Mouse (Mus musculus) limb, embryonic 10.5 days (tissue): ENCODE results near the gene Ppox. TPM values are rescaled to one million over a fixed set of nuclear protein-coding genes. Genes with fewer than 3 reads are reported as not detected.

Experiments used
- DNase-seq: peaks from one replicate; pipeline ENCODE4 v3.0.0-alpha.2; 2017; ENCODE audit warnings: low spot score
- H3K27ac ChIP-seq: fragments of 300-500 bp; sonication (generic); 2 replicates; pipeline ENCODE4 v1.5.1; 2016; ENCODE audit warnings: mild to moderate bottlenecking
- H3K27me3 ChIP-seq: fragments of 300-500 bp; sonication (generic); 2 replicates; pipeline ENCODE4 v1.6.1; 2016; ENCODE audit warnings: low read depth, mild to moderate bottlenecking; ENCODE audit not compliant: poor library complexity, severe bottlenecking
- H3K36me3 ChIP-seq: fragments of 300-500 bp; sonication (generic); 2 replicates; pipeline ENCODE4 v1.6.1; 2016; ENCODE audit warnings: mild to moderate bottlenecking, moderate library complexity
- H3K4me1 ChIP-seq: fragments of 300-500 bp; sonication (generic); 2 replicates; pipeline ENCODE4 v1.6.1; 2016
- H3K4me3 ChIP-seq: fragments of 300-500 bp; sonication (generic); 2 replicates; pipeline ENCODE4 v1.5.1; 2016; ENCODE audit warnings: mild to moderate bottlenecking, moderate library complexity
- H3K9me3 ChIP-seq: fragments of 300-500 bp; sonication (generic); replicated peaks from 2 replicates; pipeline ENCODE4 v1.6.1; 2016; ENCODE audit warnings: mild to moderate bottlenecking
- WGBS: fragments of 180-500 bp; shearing (Covaris S2); methylation state at CpG from one replicate; pipeline ENCODE4 v1.1.7; 2016; 5-methylcytosine and 5-hydroxymethylcytosine counted together
- polyA plus RNA-seq: library from polyadenylated mRNA; unstranded; fragments of >200 nt; fragmentation: Nextera tagmentation; extraction: Ambion mirVana; gene quantifications from 2 replicates; pipeline ENCODE4 v1.2.1, GENCODE M21; 2016

The Ppox gene
- polyA plus RNA-seq, 1 experiment from 2014 or later, result 62.3 TPM

GRCm38 (mm10) chr1:171240911-171241310 lies 40.1 kb downstream of the Ppox start:
- Histone ChIP-seq H3K4me1 (peaks cover 5% of the 10 kb centered on the region), H3K4me3 (no peak overlapping the region), H3K36me3 (peaks cover 97% of the 10 kb centered on the region), H3K27ac (no peak overlapping the region), H3K9me3 (no peaks in the 10 kb centered on the region), H3K27me3 (no peaks in the 10 kb centered on the region)
- DNase-seq, result no peak
- 91% methylated on average over 10 of the region's 10 CpGs for WGBS

- H3K9me3 ChIP-seq, result no peaks in the 10 kb centered on the region
- DNase-seq, result no peak
- H3K27ac ChIP-seq, result no peak overlapping the region
- H3K4me1 ChIP-seq, result no peaks in the 10 kb centered on the region
- no peak overlapping the region for H3K4me3 ChIP-seq
- peaks cover 97% of the 10 kb centered on the region for H3K36me3 ChIP-seq
- no peaks in the 10 kb centered on the region for H3K27me3 ChIP-seq
- 83% methylated on average over 15 of the region's 15 CpGs for WGBS
Observed at GRCm38 (mm10) chr1:171239992-171240744, 40.8 kb downstream of the Ppox start.

- Histone ChIP-seq H3K9me3 (no peaks in the 10 kb centered on the region), H3K4me1 (no peaks in the 10 kb centered on the region), H3K27me3 (no peaks in the 10 kb centered on the region), H3K27ac (no peak overlapping the region), H3K4me3 (no peak overlapping the region), H3K36me3 (peaks cover 100% of the 10 kb centered on the region)
- WGBS, result 77% methylated on average over 14 of the region's 14 CpGs
- DNase-seq, result peak; percentile 75
Observed at GRCm38 (mm10) chr1:171238463-171238862, 42.5 kb downstream of the Ppox start.

- Histone ChIP-seq H3K9me3 (no peaks in the 10 kb centered on the region), H3K36me3 (peaks cover 93% of the 10 kb centered on the region), H3K27ac (no peak overlapping the region), H3K4me1 (no peaks in the 10 kb centered on the region), H3K4me3 (no peak overlapping the region), H3K27me3 (no peaks in the 10 kb centered on the region)
- no peak for DNase-seq
- WGBS, result 89% methylated on average over 6 of the region's 6 CpGs
Observed at GRCm38 (mm10) chr1:171237438-171237837, 43.5 kb downstream of the Ppox start.

DNA sequence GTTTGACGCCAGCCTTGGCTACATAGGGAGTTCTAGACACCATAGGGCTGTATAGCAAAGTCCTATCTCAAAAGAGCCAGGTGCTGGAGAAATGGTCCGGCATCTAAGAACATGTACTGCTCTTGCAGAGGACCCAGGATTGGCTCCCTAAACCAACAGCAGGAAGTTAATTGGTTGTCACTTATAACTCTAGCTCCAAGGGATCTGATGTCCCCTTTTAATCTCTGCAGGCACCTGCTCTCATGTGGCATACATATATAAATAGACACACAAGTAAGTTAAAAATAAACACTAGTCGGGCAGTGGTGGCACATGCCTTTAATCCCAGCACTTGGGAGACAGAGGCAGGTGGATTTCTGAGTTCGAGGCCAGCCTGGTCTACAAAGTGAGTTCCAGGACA lies 45.2 kb downstream of the Ppox start:
- H3K4me1 ChIP-seq, result peaks cover 13% of the 10 kb centered on the region
- H3K27me3 ChIP-seq, result no peaks in the 10 kb centered on the region
- H3K9me3 ChIP-seq, result no peaks in the 10 kb centered on the region
- peaks cover 77% of the 10 kb centered on the region for H3K36me3 ChIP-seq
- WGBS, result 96% methylated on average over 4 of the region's 4 CpGs
- DNase-seq, result no peak
- no peak overlapping the region for H3K27ac ChIP-seq
- no peak overlapping the region for H3K4me3 ChIP-seq

GRCm38 (mm10) chr1:171234538-171234937 lies 46.4 kb downstream of the Ppox start:
- Histone ChIP-seq H3K36me3 (peaks cover 64% of the 10 kb centered on the region), H3K27me3 (no peaks in the 10 kb centered on the region), H3K4me1 (peaks cover 25% of the 10 kb centered on the region), H3K27ac (no peak overlapping the region), H3K9me3 (no peaks in the 10 kb centered on the region), H3K4me3 (no peak overlapping the region)
- DNase-seq, result no peak
- 86% methylated on average over 4 of the region's 4 CpGs for WGBS

- DNase-seq, result no peak
- no peaks in the 10 kb centered on the region for H3K27me3 ChIP-seq
- peaks cover 60% of the 10 kb centered on the region for H3K36me3 ChIP-seq
- no peaks in the 10 kb centered on the region for H3K9me3 ChIP-seq
- peaks cover 29% of the 10 kb centered on the region for H3K4me1 ChIP-seq
- WGBS, result 95% methylated on average over 14 of the region's 14 CpGs
- H3K27ac ChIP-seq, result no peak within 1 kb of the TSS
- H3K4me3 ChIP-seq, result no peak within 1 kb of the TSS
Observed at GRCm38 (mm10) chr1:171234126-171234525, 46.9 kb downstream of the Ppox start, which contains the start of gene Fcer1g. Gene Fcer1g (minus strand): TSS chr1:171234365.

- no peaks in the 10 kb centered on the region for H3K9me3 ChIP-seq
- DNase-seq, result no peak
- no peaks in the 10 kb centered on the region for H3K27me3 ChIP-seq
- WGBS, result 88% methylated on average over 12 of the region's 12 CpGs
- H3K4me1 ChIP-seq, result peaks cover 29% of the 10 kb centered on the region
- H3K4me3 ChIP-seq, result no peak overlapping the region
- H3K27ac ChIP-seq, result no peak overlapping the region
- peaks cover 50% of the 10 kb centered on the region for H3K36me3 ChIP-seq
Observed at GRCm38 (mm10) chr1:171232800-171233730, 47.9 kb downstream of the Ppox start.

GRCm38 (mm10) chr1:171232348-171232747 lies 48.6 kb downstream of the Ppox start:
- no peaks in the 10 kb centered on the region for H3K9me3 ChIP-seq
- peaks cover 29% of the 10 kb centered on the region for H3K4me1 ChIP-seq
- no peak overlapping the region for H3K4me3 ChIP-seq
- H3K36me3 ChIP-seq, result peaks cover 42% of the 10 kb centered on the region
- DNase-seq, result no peak
- WGBS, result 87% methylated on average over 5 of the region's 5 CpGs
- no peak overlapping the region for H3K27ac ChIP-seq
- no peaks in the 10 kb centered on the region for H3K27me3 ChIP-seq

GRCm38 (mm10) chr1:171231844-171232243 lies 49.1 kb downstream of the Ppox start:
- no peak overlapping the region for H3K27ac ChIP-seq
- H3K4me1 ChIP-seq, result peaks cover 29% of the 10 kb centered on the region
- H3K4me3 ChIP-seq, result no peak overlapping the region
- H3K36me3 ChIP-seq, result peaks cover 37% of the 10 kb centered on the region
- no peak for DNase-seq
- no peaks in the 10 kb centered on the region for H3K27me3 ChIP-seq
- WGBS, result 77% methylated on average over 4 of the region's 4 CpGs
- H3K9me3 ChIP-seq, result no peaks in the 10 kb centered on the region

DNA sequence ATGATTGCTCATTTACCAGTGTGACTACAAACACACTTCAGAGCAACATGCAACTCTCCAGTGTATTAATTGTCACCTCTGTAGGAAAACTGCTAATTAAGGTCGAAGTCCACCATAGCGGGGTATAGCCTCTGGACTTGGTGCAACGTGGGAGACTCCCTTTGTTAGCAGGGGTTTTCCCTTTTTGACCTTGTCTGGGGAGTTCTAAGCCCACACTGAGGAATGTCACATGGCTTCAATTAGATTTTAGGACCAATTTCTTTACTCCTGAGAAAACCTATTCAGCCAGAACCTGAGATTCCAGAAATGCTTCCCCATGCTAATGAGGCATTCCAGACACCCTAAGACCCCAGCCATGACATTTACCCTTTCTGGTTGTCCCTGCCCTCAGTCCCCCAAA lies 50.8 kb downstream of the Ppox start:
- WGBS, result 31% methylated on average over 3 of the region's 3 CpGs
- Histone ChIP-seq H3K4me1 (peaks cover 29% of the 10 kb centered on the region), H3K36me3 (peaks cover 21% of the 10 kb centered on the region), H3K27me3 (no peaks in the 10 kb centered on the region), H3K4me3 (0 out of 2 replicates have a peak overlapping the region, but pooled peaks have one; percentile 4), H3K27ac (peak overlapping the region; percentile 85), H3K9me3 (no peaks in the 10 kb centered on the region)
- DNase-seq, result peak; percentile 47

DNA sequence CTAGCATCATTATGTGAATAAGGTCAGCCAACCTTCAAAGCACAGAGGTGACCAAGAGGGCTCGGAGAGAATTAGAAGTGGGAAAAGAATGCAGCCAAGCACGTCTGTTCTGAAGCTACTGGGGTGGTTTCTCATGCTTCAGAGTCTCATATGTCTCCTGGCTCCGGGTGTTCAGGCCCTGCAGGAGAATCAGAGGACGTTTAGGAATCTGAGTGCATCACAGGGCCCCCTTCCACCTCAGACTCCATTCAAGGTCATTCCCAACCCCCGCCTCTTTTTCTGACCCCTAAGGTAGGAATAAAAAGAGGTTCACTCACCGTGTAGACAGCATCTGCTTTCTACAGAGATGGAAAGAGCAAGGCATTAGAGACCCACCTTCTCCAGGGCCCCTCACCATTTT lies 51.2 kb downstream of the Ppox start:
- Histone ChIP-seq H3K27me3 (no peaks in the 10 kb centered on the region), H3K9me3 (no peaks in the 10 kb centered on the region), H3K36me3 (peaks cover 16% of the 10 kb centered on the region), H3K4me3 (0 out of 2 replicates have a peak overlapping the region, but pooled peaks have one; percentile 4), H3K27ac (peak overlapping the region; percentile 85), H3K4me1 (peaks cover 32% of the 10 kb centered on the region)
- WGBS, result 47% methylated on average over 6 of the region's 6 CpGs
- peak; percentile 44 for DNase-seq

DNA sequence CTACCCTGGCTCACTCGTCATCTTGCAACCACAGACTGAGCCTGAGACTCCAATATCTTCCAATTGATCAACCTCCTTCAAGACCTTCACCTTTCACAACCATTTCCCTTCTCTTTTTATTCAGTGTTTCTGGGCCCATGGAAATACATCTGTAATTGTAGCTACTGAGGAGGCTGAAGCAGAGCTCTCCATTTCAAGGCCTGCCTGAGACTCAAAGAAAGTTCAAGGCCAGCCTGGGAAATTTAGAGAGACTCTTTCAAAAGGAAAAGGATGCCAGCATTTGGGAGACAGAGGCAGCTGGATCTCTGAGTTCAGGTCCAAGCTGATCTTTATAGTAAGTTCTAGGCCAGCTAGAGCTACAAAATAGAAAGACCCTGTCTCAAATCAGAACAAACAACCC lies 53.1 kb downstream of the Ppox start:
- Histone ChIP-seq H3K27me3 (no peaks in the 10 kb centered on the region), H3K4me1 (peaks cover 36% of the 10 kb centered on the region), H3K4me3 (no peak overlapping the region), H3K9me3 (no peaks in the 10 kb centered on the region), H3K27ac (no peak overlapping the region), H3K36me3 (no peaks in the 10 kb centered on the region)
- no peak for DNase-seq
- WGBS, result 80% methylated on average over 1 of the region's 1 CpGs
